Mouse (Mus musculus) limb, embryonic 14.5 days (tissue): ENCODE results near the gene Slc38a9. TPM values are rescaled to one million over a fixed set of nuclear protein-coding genes. Genes with fewer than 3 reads are reported as not detected.
A peak's percentile ranks its signal among the peaks of the same experiment; 100 is the strongest.

Experiments used
- ATAC-seq: fragments of 200-750 bp; cut with Nextera tagmentation; 2 replicates; pipeline ENCODE4 v1.8.0; 2017; ENCODE audit warnings: low read depth, moderate number of reproducible peaks, moderate TSS enrichment; ENCODE audit not compliant: low FRiP score
- DNase-seq: peaks from one replicate; pipeline ENCODE4 v3.0.0-alpha.2; 2015; ENCODE audit warnings: low spot score
- H3K27ac ChIP-seq: fragments of 300-500 bp; sonication (generic); replicated peaks from 2 replicates; pipeline ENCODE4 v1.5.1; 2014; ENCODE audit warnings: low read depth, mild to moderate bottlenecking, low read length, moderate library complexity, mixed read lengths
- H3K27me3 ChIP-seq: fragments of 300-500 bp; sonication (generic); 2 replicates; pipeline ENCODE4 v1.6.1; 2014; ENCODE audit warnings: low read length, mixed read lengths; ENCODE audit not compliant: control insufficient read depth, insufficient read depth
- H3K36me3 ChIP-seq: fragments of 300-500 bp; sonication (generic); 2 replicates; pipeline ENCODE4 v1.6.1; 2014; ENCODE audit warnings: mild to moderate bottlenecking, low read length, moderate library complexity, mixed read lengths; ENCODE audit not compliant: control insufficient read depth, insufficient read depth
- H3K4me1 ChIP-seq: fragments of 300-500 bp; sonication (generic); 2 replicates; pipeline ENCODE4 v1.6.1; 2014; ENCODE audit warnings: antibody characterized with exemption, low read length, mixed read lengths; ENCODE audit not compliant: control insufficient read depth, insufficient read depth
- H3K4me2 ChIP-seq: fragments of 300-500 bp; sonication (generic); replicated peaks from 2 replicates; pipeline ENCODE4 v1.6.1; 2014; ENCODE audit warnings: low read depth, mild to moderate bottlenecking, low read length, moderate library complexity; ENCODE audit not compliant: severe bottlenecking
- H3K4me3 ChIP-seq: fragments of 300-500 bp; sonication (generic); replicated peaks from 2 replicates; pipeline ENCODE4 v1.5.1; 2014; ENCODE audit warnings: low read length
- H3K9ac ChIP-seq: fragments of 300-500 bp; sonication (generic); 2 replicates; pipeline ENCODE4 v1.6.1; 2014; ENCODE audit warnings: mild to moderate bottlenecking, low read depth, low read length, moderate library complexity; ENCODE audit not compliant: severe bottlenecking
- H3K9me3 ChIP-seq: fragments of 300-500 bp; sonication (generic); 2 replicates; pipeline ENCODE4 v1.6.1; 2016; ENCODE audit warnings: low read length; ENCODE audit not compliant: control insufficient read depth
- POLR2A ChIP-seq: fragments of 200-500 bp; IDR thresholded peaks from 2 replicates; pipeline ENCODE4 v1.8.0; 2012; ENCODE audit warnings: inconsistent platforms, mild to moderate bottlenecking, moderate library complexity, borderline replicate concordance; ENCODE audit not compliant: insufficient read depth, insufficient read length; ENCODE audit errors: extremely low read depth
- WGBS: fragments of 180-500 bp; shearing (Covaris S2); extraction: QIAGEN DNeasy Blood & Tissue Kit; methylation state at CpG from one replicate; pipeline ENCODE4 v1.1.7; 2014; 5-methylcytosine and 5-hydroxymethylcytosine counted together
- polyA plus RNA-seq, 2 experiments: library from polyadenylated mRNA; depleted of rRNA in 1 of 2; stranded (reverse) in 1 of 2; unstranded in 1 of 2; fragments of >200 nt; fragmentation: Nextera tagmentation in 1 of 2; extraction: Ambion mirVana in 1 of 2; gene quantifications; 2 replicates each; pipeline versions ENCODE4 v1.2.1 to v1.2.3; 2012 to 2014

Gene Slc38a9
- polyA plus RNA-seq, 2 experiments = 16.3 to 18.5 TPM

- ATAC-seq = no peak
- Histone ChIP-seq H3K27me3 (no peaks in the 10 kb centered on the region), H3K4me3 (no peak overlapping the region), H3K4me2 (no peak overlapping the region), H3K9ac (no peak overlapping the region), H3K27ac (no peak overlapping the region), H3K36me3 (no peaks in the 10 kb centered on the region), H3K4me1 (no peaks in the 10 kb centered on the region), H3K9me3 (peaks cover 10% of the 10 kb centered on the region; the same call in 1 of the 2 replicates)
- 71% methylated on average over 3 of the region's 3 CpGs for WGBS
- no peak for DNase-seq
- no peak for TF ChIP-seq POLR2A
These were observed 9.4 kb upstream of the Slc38a9 start for GRCm38 (mm10) chr13:112651183-112651582.

GRCm38 (mm10) chr13:112652205-112652604 lies 8.3 kb upstream of the Slc38a9 start, which contains the start of gene Ddx4:
TSS of gene Ddx4 (minus strand) at chr13:112652475.
- Histone ChIP-seq H3K4me1 (no peaks in the 10 kb centered on the region), H3K9me3 (peaks cover 10% of the 10 kb centered on the region; the same call in 1 of the 2 replicates), H3K4me3 (no peak within 1 kb of the TSS), H3K9ac (no peak within 1 kb of the TSS), H3K36me3 (no peaks in the 10 kb centered on the region), H3K27ac (no peak within 1 kb of the TSS), H3K27me3 (no peaks in the 10 kb centered on the region), H3K4me2 (no peak within 1 kb of the TSS)
- no peak for TF ChIP-seq POLR2A
- 67% methylated on average over 41 of the region's 45 CpGs for WGBS
- DNase-seq (no peak), ATAC-seq (no peak)

GRCm38 (mm10) chr13:112659986-112660573 lies 471 bp upstream of the Slc38a9 start:
- Histone ChIP-seq H3K9me3 (no peaks in the 10 kb centered on the region), H3K36me3 (no peaks in the 10 kb centered on the region), H3K4me1 (peaks cover 4% of the 10 kb centered on the region), H3K4me3 (peak overlapping the region; percentile 66), H3K9ac (0 out of 2 replicates have a peak overlapping the region, but pooled peaks have one; percentile 67), H3K27me3 (no peaks in the 10 kb centered on the region), H3K4me2 (peak overlapping the region; percentile 84), H3K27ac (no peak overlapping the region)
- 6% methylated on average over 10 of the region's 10 CpGs for WGBS
- DNase-seq = no peak
- ATAC-seq = no peak
- no peak for TF ChIP-seq POLR2A

GRCm38 (mm10) chr13:112661687-112662086 lies 1.1 kb downstream of the Slc38a9 start:
- Histone ChIP-seq H3K4me1 (peaks cover 4% of the 10 kb centered on the region), H3K27me3 (no peaks in the 10 kb centered on the region), H3K36me3 (no peaks in the 10 kb centered on the region), H3K4me3 (no peak overlapping the region), H3K27ac (no peak overlapping the region), H3K4me2 (peak overlapping the region; percentile 84; the same call in 1 of the 2 replicates), H3K9ac (no peak overlapping the region), H3K9me3 (no peaks in the 10 kb centered on the region)
- ATAC-seq = no peak
- WGBS = 72% methylated on average over 2 of the region's 2 CpGs
- DNase-seq = no peak
- no peak for TF ChIP-seq POLR2A

- ATAC-seq = no peak
- Histone ChIP-seq H3K27ac (no peak overlapping the region), H3K9ac (no peak overlapping the region), H3K4me2 (no peak overlapping the region), H3K36me3 (peaks cover 14% of the 10 kb centered on the region; the same call in 1 of the 2 replicates), H3K27me3 (no peaks in the 10 kb centered on the region), H3K9me3 (no peaks in the 10 kb centered on the region), H3K4me3 (no peak overlapping the region), H3K4me1 (no peaks in the 10 kb centered on the region)
- TF ChIP-seq POLR2A = no peak
- DNase-seq = no peak
- 86% methylated on average over 10 of the region's 10 CpGs for WGBS
These were observed 6.0 kb downstream of the Slc38a9 start for GRCm38 (mm10) chr13:112666433-112667024.
